Mouse (Mus musculus) erythroblast, embryonic 14.5 days (primary cell): Measurements from ENCODE around the gene Agap1. TPM values are rescaled to one million over a fixed set of nuclear protein-coding genes. Genes with fewer than 3 reads are reported as not detected.

Experiments
- H3K27me3 ChIP-seq: 2 replicates; pipeline ENCODE4 v1.6.1; 2012; ENCODE audit warnings: inconsistent platforms; ENCODE audit not compliant: control insufficient read depth
- H3K36me3 ChIP-seq: 2 replicates; pipeline ENCODE4 v1.6.1; 2012; ENCODE audit warnings: mild to moderate bottlenecking, inconsistent platforms; ENCODE audit not compliant: control insufficient read depth
- H3K4me1 ChIP-seq: 2 replicates; pipeline ENCODE4 v1.6.1; 2012; ENCODE audit warnings: inconsistent platforms; ENCODE audit not compliant: control insufficient read depth
- H3K4me3 ChIP-seq: replicated peaks from 2 replicates; pipeline ENCODE3; 2012; ENCODE audit warnings: moderate library complexity, mild to moderate bottlenecking, inconsistent platforms
- H3K9me3 ChIP-seq: 2 replicates; pipeline ENCODE4 v1.6.1; 2012; ENCODE audit warnings: low read length, inconsistent platforms, mixed read lengths; ENCODE audit not compliant: control insufficient read depth
- GATA1 ChIP-seq: IDR thresholded peaks from 2 replicates; pipeline ENCODE4 v1.6.1; 2012; ENCODE audit warnings: low read length, inconsistent platforms, mixed read lengths
- TAL1 ChIP-seq: IDR thresholded peaks from 3 replicates; pipeline ENCODE4 v1.6.1; 2012; ENCODE audit warnings: low read length, inconsistent platforms, mixed read lengths
- polyA plus RNA-seq: library from polyadenylated mRNA; stranded (reverse); fragments of >175 nt; gene quantifications from 2 replicates; pipeline ENCODE4 v1.2.3, GENCODE M21; 2012

Gene Agap1
- polyA plus RNA-seq, 1 experiment = 0.09 TPM

GRCm38 (mm10) chr1:89621014-89621791, 166.6 kb downstream of the Agap1 start:
- Histone ChIP-seq H3K4me3 (no peak overlapping the region), H3K27me3 (no peaks in the 10 kb centered on the region), H3K9me3 (no peaks in the 10 kb centered on the region), H3K4me1 (no peaks in the 10 kb centered on the region), H3K36me3 (no peaks in the 10 kb centered on the region)
- TF ChIP-seq GATA1 (no peak), TAL1 (no peak)

GRCm38 (mm10) chr1:89621952-89622351, 167.3 kb downstream of the Agap1 start:
- H3K4me1 ChIP-seq = no peaks in the 10 kb centered on the region
- H3K4me3 ChIP-seq = no peak overlapping the region
- H3K36me3 ChIP-seq = no peaks in the 10 kb centered on the region
- no peaks in the 10 kb centered on the region for H3K9me3 ChIP-seq
- H3K27me3 ChIP-seq = no peaks in the 10 kb centered on the region
- TF ChIP-seq GATA1 (no peak), TAL1 (no peak)

- Histone ChIP-seq H3K9me3 (no peaks in the 10 kb centered on the region), H3K27me3 (no peaks in the 10 kb centered on the region), H3K4me3 (no peak overlapping the region), H3K4me1 (no peaks in the 10 kb centered on the region), H3K36me3 (no peaks in the 10 kb centered on the region)
- no peak for TF ChIP-seq TAL1
- TF ChIP-seq GATA1 = no peak
Observed at GRCm38 (mm10) chr1:89622801-89623200, 168.2 kb downstream of the Agap1 start.

GRCm38 (mm10) chr1:89625312-89625711, 170.7 kb downstream of the Agap1 start:
- TF ChIP-seq TAL1 (no peak), GATA1 (no peak)
- Histone ChIP-seq H3K9me3 (no peaks in the 10 kb centered on the region), H3K27me3 (no peaks in the 10 kb centered on the region), H3K4me3 (no peak overlapping the region), H3K36me3 (no peaks in the 10 kb centered on the region; the same call in 1 of the 2 replicates), H3K4me1 (no peaks in the 10 kb centered on the region)

GRCm38 (mm10) chr1:89625967-89626366, 171.4 kb downstream of the Agap1 start:
- Histone ChIP-seq H3K36me3 (no peaks in the 10 kb centered on the region; the same call in 1 of the 2 replicates), H3K4me3 (no peak overlapping the region), H3K4me1 (peaks cover 3% of the 10 kb centered on the region; the same call in 1 of the 2 replicates), H3K9me3 (no peaks in the 10 kb centered on the region), H3K27me3 (no peaks in the 10 kb centered on the region)
- TF ChIP-seq TAL1 (no peak), GATA1 (no peak)

GRCm38 (mm10) chr1:89626940-89627339, 172.3 kb downstream of the Agap1 start:
- Histone ChIP-seq H3K36me3 (no peaks in the 10 kb centered on the region; the same call in 1 of the 2 replicates), H3K9me3 (no peaks in the 10 kb centered on the region), H3K4me1 (peaks cover 4% of the 10 kb centered on the region; the same call in 1 of the 2 replicates), H3K4me3 (no peak overlapping the region), H3K27me3 (no peaks in the 10 kb centered on the region)
- TF ChIP-seq TAL1 (no peak), GATA1 (no peak)

- TF ChIP-seq GATA1 = no peak
- no peak for TF ChIP-seq TAL1
- Histone ChIP-seq H3K4me3 (no peak overlapping the region), H3K4me1 (peaks cover 4% of the 10 kb centered on the region; the same call in 1 of the 2 replicates), H3K27me3 (no peaks in the 10 kb centered on the region), H3K36me3 (no peaks in the 10 kb centered on the region; the same call in 1 of the 2 replicates), H3K9me3 (no peaks in the 10 kb centered on the region)
Observed at GRCm38 (mm10) chr1:89627650-89628049, 173.0 kb downstream of the Agap1 start.

GRCm38 (mm10) chr1:89630836-89631235, 176.2 kb downstream of the Agap1 start:
- TF ChIP-seq TAL1 (no peak), GATA1 (no peak)
- Histone ChIP-seq H3K4me1 (peaks cover 4% of the 10 kb centered on the region; the same call in 1 of the 2 replicates), H3K27me3 (no peaks in the 10 kb centered on the region), H3K36me3 (peaks cover 4% of the 10 kb centered on the region; the same call in 1 of the 2 replicates), H3K9me3 (no peaks in the 10 kb centered on the region), H3K4me3 (no peak overlapping the region)

GRCm38 (mm10) chr1:89631747-89632146, 177.1 kb downstream of the Agap1 start:
- H3K4me3 ChIP-seq = no peak overlapping the region
- no peaks in the 10 kb centered on the region for H3K9me3 ChIP-seq
- H3K36me3 ChIP-seq = peaks cover 4% of the 10 kb centered on the region; the same call in 1 of the 2 replicates
- H3K27me3 ChIP-seq = no peaks in the 10 kb centered on the region
- H3K4me1 ChIP-seq = peaks cover 4% of the 10 kb centered on the region; the same call in 1 of the 2 replicates
- TF ChIP-seq TAL1 (no peak), GATA1 (no peak)
